Mouse (Mus musculus) MEL (cell line): ENCODE data around the gene 2210016F16Rik.

ENCODE experiments used
- CHD2 ChIP-seq: IDR thresholded peaks from 2 replicates; pipeline ENCODE4 v1.6.1; 2011; ENCODE audit warnings: low read length, improper control_type of control experiment
- CTCF ChIP-seq, 3 experiments: IDR thresholded peaks in 2 of 3; conservative IDR thresholded peaks in 1 of 3; 2 replicates each; pipeline ENCODE4 v1.5.1; 2011 to 2012; ENCODE audit warnings: low read length in 3 of 3, low read depth in 2 of 3, mild to moderate bottlenecking in 2 of 3, improper control_type of control experiment in 1 of 3, inconsistent platforms in 1 of 3, mixed read lengths in 1 of 3, moderate library complexity in 1 of 3; ENCODE audit not compliant: control insufficient read depth in 1 of 3, insufficient read depth in 1 of 3, poor library complexity in 1 of 3, severe bottlenecking in 1 of 3
- EP300 ChIP-seq, 2 experiments: IDR thresholded peaks; 2 replicates each; pipeline ENCODE4 v1.6.1; 2011; ENCODE audit warnings: improper control_type of control experiment in 2 of 2, low read length in 2 of 2, low read depth in 1 of 2, mild to moderate bottlenecking in 1 of 2
- MXI1 ChIP-seq: IDR thresholded peaks from 2 replicates; pipeline ENCODE4 v1.6.1; 2011; ENCODE audit warnings: mild to moderate bottlenecking, low read depth, low read length, improper control_type of control experiment
- NRF1 ChIP-seq: IDR thresholded peaks from 2 replicates; pipeline ENCODE4 v1.6.1; 2014; ENCODE audit warnings: low read depth, mild to moderate bottlenecking, inconsistent platforms, low read length, improper control_type of control experiment, moderate library complexity; ENCODE audit not compliant: poor library complexity, insufficient read depth, severe bottlenecking
- POLR2A ChIP-seq, 2 experiments: IDR thresholded peaks; 2 replicates each; pipeline ENCODE4 v1.6.1; 2011 to 2012; ENCODE audit warnings: low read length in 2 of 2, mild to moderate bottlenecking in 2 of 2, control low read depth in 1 of 2, improper control_type of control experiment in 1 of 2, low read depth in 1 of 2, moderate library complexity in 1 of 2; ENCODE audit not compliant: control insufficient read depth in 1 of 2, insufficient read depth in 1 of 2, poor library complexity in 1 of 2
- POLR2AphosphoS2 ChIP-seq: IDR thresholded peaks from 2 replicates; pipeline ENCODE4 v1.6.1; 2011; ENCODE audit warnings: low read length, improper control_type of control experiment
- TAL1 ChIP-seq: IDR thresholded peaks from 2 replicates; pipeline ENCODE4 v1.6.1; 2012; ENCODE audit warnings: mild to moderate bottlenecking, inconsistent platforms, low read length, moderate library complexity, mixed read lengths
- TBP ChIP-seq: IDR thresholded peaks from 2 replicates; pipeline ENCODE4 v1.8.0; 2011; ENCODE audit warnings: low read depth, low read length, improper control_type of control experiment
- TCF12 ChIP-seq: IDR thresholded peaks from 2 replicates; pipeline ENCODE4 v1.6.1; 2014; ENCODE audit warnings: low read depth, mild to moderate bottlenecking, inconsistent platforms, low read length, improper control_type of control experiment, moderate library complexity
- USF1 ChIP-seq: IDR thresholded peaks from 2 replicates; pipeline ENCODE4 v1.6.1; 2014; ENCODE audit warnings: low read depth, mild to moderate bottlenecking, inconsistent platforms, low read length, improper control_type of control experiment, moderate library complexity

- TF ChIP-seq CTCF (IDR thresholded peaks at IDR 0.05 in 2 of 3, conservative IDR thresholded peaks at IDR 0.05 in 1 of 3; ENCODE audit: control insufficient read depth in 1 of 3, insufficient read depth in 1 of 3, low read depth in 2 of 3, low read length in 3 of 3, poor library complexity in 1 of 3, severe bottlenecking in 1 of 3) (no peak), TAL1 (no peak), CHD2 (no peak), EP300 (IDR thresholded peaks at IDR 0.05; ENCODE audit: low read depth in 1 of 2, low read length in 2 of 2) (no peak), TCF12 (no peak), POLR2AphosphoS2 (no peak), POLR2A (IDR thresholded peaks at IDR 0.05; ENCODE audit: control insufficient read depth in 1 of 2, insufficient read depth in 1 of 2, low read depth in 1 of 2, low read length in 2 of 2, poor library complexity in 1 of 2) (no peak), TBP (no peak), NRF1 (no peak), USF1 (no peak), MXI1 (no peak)
Measured at GRCm38 (mm10) chr13:58373153-58373470, 11.9 kb downstream of the 2210016F16Rik start.
